Mouse (Mus musculus) E14TG2a.4 (cell line): ENCODE results near the gene Iqcd.

Source experiments
- H3K27me3 ChIP-seq: 2 replicates; pipeline ENCODE4 v1.6.1; 2014; ENCODE audit warnings: low read length, control low read depth; ENCODE audit not compliant: insufficient read depth
- H3K36me3 ChIP-seq: 2 replicates; pipeline ENCODE4 v1.6.1; 2014; ENCODE audit warnings: low read length, control low read depth; ENCODE audit not compliant: insufficient read depth
- H3K4me1 ChIP-seq: replicated peaks from 2 replicates; pipeline ENCODE4 v1.6.1; 2014; ENCODE audit warnings: low read depth, low read length, control low read depth
- H3K4me3 ChIP-seq: replicated peaks from 2 replicates; pipeline ENCODE4 v1.5.1; 2014; ENCODE audit warnings: mild to moderate bottlenecking, low read length
- H3K9me3 ChIP-seq: 2 replicates; pipeline ENCODE4 v1.6.1; 2014; ENCODE audit warnings: low read length, control low read depth
- CTCF ChIP-seq: conservative IDR thresholded peaks from 2 replicates; pipeline ENCODE4 v1.5.1; 2014; ENCODE audit warnings: low read length
- NANOG ChIP-seq: IDR thresholded peaks from 2 replicates; pipeline ENCODE4 v1.6.1; 2014; ENCODE audit warnings: borderline replicate concordance, low read length, mixed read lengths
- POU5F1 ChIP-seq: IDR thresholded peaks from 2 replicates; pipeline ENCODE4 v1.6.1; 2014; ENCODE audit warnings: low read length, borderline replicate concordance

Gene Iqcd

GRCm38 (mm10) chr5:120568964-120569363 lies 19.9 kb upstream of the Iqcd start:
- H3K9me3 ChIP-seq, result no peaks in the 10 kb centered on the region
- no peak overlapping the region for H3K4me3 ChIP-seq
- no peak for TF ChIP-seq NANOG
- no peak for TF ChIP-seq CTCF
- no peak for TF ChIP-seq POU5F1
- H3K36me3 ChIP-seq, result no peaks in the 10 kb centered on the region
- peaks cover 31% of the 10 kb centered on the region for H3K4me1 ChIP-seq
- H3K27me3 ChIP-seq, result peaks cover 9% of the 10 kb centered on the region

- no peak for TF ChIP-seq POU5F1
- no peak for TF ChIP-seq NANOG
- no peak for TF ChIP-seq CTCF
- Histone ChIP-seq H3K4me1 (peaks cover 28% of the 10 kb centered on the region), H3K36me3 (no peaks in the 10 kb centered on the region), H3K4me3 (no peak overlapping the region), H3K27me3 (peaks cover 9% of the 10 kb centered on the region), H3K9me3 (no peaks in the 10 kb centered on the region)
Measured at GRCm38 (mm10) chr5:120569791-120570190, 19.0 kb upstream of the Iqcd start.

DNA sequence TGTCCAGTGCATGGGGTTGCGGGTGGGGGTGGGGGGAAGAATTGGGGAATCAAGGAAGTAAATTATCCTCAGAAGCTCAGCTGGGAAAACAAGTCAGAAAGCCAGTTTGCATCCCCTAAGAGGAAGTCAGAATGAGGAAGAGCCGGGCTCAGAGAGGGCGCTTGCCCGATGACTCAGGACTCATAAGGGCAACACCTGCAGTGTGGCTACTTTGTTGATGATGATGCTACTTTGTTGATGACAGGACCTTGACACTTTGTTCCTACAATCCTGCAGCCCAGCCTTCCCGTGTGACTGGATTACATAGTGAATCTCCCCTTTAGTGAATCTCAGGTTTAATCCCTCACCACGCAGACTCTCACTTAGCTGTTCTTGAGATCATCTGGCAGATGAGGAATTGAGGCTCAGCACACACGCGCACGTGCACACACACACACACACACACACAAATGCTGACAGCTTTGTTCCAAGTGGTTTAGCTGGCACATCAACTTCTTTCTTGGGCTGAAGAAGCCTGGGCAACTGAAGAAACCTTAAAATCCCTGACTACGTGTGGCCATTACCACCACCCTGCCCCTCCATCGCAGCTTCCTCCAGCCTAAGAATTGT lies 18.4 kb upstream of the Iqcd start:
- Histone ChIP-seq H3K4me3 (no peak overlapping the region), H3K4me1 (peaks cover 33% of the 10 kb centered on the region), H3K36me3 (no peaks in the 10 kb centered on the region), H3K27me3 (peaks cover 9% of the 10 kb centered on the region), H3K9me3 (no peaks in the 10 kb centered on the region)
- no peak for TF ChIP-seq NANOG
- no peak for TF ChIP-seq POU5F1
- TF ChIP-seq CTCF, result no peak

DNA sequence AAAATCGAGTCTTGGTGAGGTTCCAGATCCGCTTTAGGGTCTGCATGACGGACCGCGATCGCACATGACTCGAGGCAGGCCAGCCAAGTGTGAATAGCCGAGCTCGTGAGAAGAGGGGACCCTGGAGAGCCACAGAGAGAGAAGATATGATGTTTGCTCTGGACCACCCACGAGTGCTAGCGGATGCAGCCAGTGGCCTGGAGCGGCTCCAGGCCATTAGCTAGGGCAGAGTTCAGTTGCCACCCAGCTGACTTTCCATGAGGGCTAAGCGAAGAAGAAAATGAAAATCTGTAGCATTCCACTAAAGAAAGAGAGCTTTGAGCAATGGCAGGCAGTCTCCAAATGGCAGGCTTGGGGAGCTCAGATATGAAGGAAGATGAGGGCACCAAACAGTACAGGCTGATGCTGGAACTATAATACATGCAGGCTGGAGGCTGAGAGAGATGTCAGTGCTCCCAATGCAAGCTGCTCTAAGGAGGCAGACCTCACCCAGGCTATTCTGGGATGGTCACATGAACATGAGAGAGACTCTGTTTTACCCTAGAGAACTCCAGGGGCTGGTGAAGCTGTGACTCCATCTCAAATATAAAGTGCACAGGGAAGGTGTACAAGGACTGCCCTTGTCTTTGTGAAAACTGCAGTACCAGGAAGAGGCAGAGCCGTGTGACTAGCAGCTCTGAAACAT lies 17.6 kb upstream of the Iqcd start:
- Histone ChIP-seq H3K4me3 (no peak overlapping the region), H3K36me3 (no peaks in the 10 kb centered on the region), H3K27me3 (peaks cover 9% of the 10 kb centered on the region), H3K9me3 (no peaks in the 10 kb centered on the region), H3K4me1 (peaks cover 34% of the 10 kb centered on the region)
- TF ChIP-seq NANOG (no peak), CTCF (no peak), POU5F1 (no peak)

- Histone ChIP-seq H3K9me3 (no peaks in the 10 kb centered on the region), H3K36me3 (no peaks in the 10 kb centered on the region), H3K27me3 (no peaks in the 10 kb centered on the region), H3K4me3 (no peak overlapping the region), H3K4me1 (peaks cover 43% of the 10 kb centered on the region)
- TF ChIP-seq POU5F1 (no peak), CTCF (no peak)
Measured at GRCm38 (mm10) chr5:120574469-120575063, 14.2 kb upstream of the Iqcd start.

DNA sequence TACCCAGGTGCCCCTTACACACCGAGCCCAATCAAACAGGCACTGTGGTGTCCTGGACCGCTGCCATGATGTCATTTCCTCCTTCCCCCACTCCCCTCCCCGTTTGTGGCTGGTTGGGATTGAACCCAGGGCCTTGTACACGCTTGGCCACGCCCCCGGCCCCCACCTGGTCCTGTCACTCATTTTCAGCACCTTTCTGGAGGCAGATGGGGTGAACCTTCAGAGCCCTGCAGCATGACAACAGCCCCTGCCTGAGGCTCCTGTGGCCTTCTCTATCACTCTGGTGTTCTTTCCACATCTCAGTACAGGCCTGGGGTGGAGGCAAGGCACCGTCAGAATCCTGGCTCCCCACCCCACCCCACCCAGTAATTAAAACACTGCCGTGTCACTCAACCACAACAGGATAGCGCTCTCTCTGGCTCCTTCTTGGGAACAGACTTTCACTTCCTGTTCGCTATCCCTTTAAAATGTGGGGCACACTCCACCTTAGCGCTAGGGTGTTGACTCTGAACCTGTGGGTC lies 12.0 kb upstream of the Iqcd start:
- peaks cover 53% of the 10 kb centered on the region for H3K4me1 ChIP-seq
- H3K36me3 ChIP-seq, result peaks cover 4% of the 10 kb centered on the region; the same call in 1 of the 2 replicates
- TF ChIP-seq POU5F1 (no peak), NANOG (no peak), CTCF (no peak)
- H3K4me3 ChIP-seq, result no peak overlapping the region
- H3K9me3 ChIP-seq, result no peaks in the 10 kb centered on the region
- no peaks in the 10 kb centered on the region for H3K27me3 ChIP-seq

GRCm38 (mm10) chr5:120577935-120578441 lies 10.8 kb upstream of the Iqcd start:
- H3K4me3 ChIP-seq, result no peak overlapping the region
- H3K36me3 ChIP-seq, result peaks cover 11% of the 10 kb centered on the region; the same call in 1 of the 2 replicates
- TF ChIP-seq CTCF (no peak), POU5F1 (no peak), NANOG (no peak)
- H3K9me3 ChIP-seq, result no peaks in the 10 kb centered on the region
- H3K4me1 ChIP-seq, result peaks cover 59% of the 10 kb centered on the region
- no peaks in the 10 kb centered on the region for H3K27me3 ChIP-seq

- Histone ChIP-seq H3K9me3 (no peaks in the 10 kb centered on the region), H3K4me1 (peaks cover 59% of the 10 kb centered on the region), H3K27me3 (no peaks in the 10 kb centered on the region), H3K36me3 (peaks cover 17% of the 10 kb centered on the region), H3K4me3 (no peak overlapping the region)
- TF ChIP-seq POU5F1 (no peak), NANOG (no peak), CTCF (no peak)
Measured at GRCm38 (mm10) chr5:120578504-120579081, 10.2 kb upstream of the Iqcd start.
